Mouse (Mus musculus) embryo, embryonic 10.5 days (tissue): ENCODE data around the gene Osbpl3.

Experiments used
- DNase-seq: peaks from one replicate; pipeline ENCODE4 v3.0.0-alpha.2; 2015; ENCODE audit warnings: low spot score

The Osbpl3 gene

DNA sequence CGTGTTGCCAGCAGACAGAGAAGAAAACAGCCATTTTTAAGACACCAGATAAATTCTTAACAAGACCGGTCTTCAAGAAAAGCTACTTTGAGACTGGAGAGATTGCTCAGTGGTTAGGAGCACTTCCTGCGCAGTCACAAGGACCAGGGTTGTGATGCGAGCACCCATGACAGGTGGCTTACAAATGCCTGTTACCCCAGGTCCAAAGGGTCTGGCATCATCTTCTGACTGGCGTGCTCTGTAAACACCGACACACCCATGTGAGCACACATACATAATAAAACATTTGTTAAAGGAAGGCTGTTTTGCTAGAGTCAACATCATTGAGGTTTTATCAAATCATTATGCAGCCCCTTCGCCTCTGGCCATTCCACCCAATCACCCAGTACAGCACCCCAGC lies 176.4 kb downstream of the Osbpl3 start:
- DNase-seq: no peak

DNA sequence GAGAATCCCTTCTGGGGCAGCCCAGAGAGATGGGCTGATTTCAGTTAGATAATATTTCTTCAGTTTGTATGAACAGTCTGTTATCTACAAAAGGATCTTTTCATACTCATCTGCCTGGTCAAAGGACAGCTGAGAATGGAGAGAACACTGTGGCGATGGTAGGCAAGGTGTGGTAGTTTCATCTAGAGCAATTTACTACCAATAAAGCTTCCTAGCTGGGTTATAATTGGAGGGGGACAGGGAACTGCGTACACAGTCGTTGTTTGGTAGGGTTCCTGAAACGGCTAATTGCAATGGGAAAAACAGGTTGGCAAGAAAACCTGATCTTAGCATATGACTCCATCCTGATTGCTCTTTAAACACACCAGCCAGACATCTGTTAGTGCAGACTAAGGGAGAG lies 182.1 kb downstream of the Osbpl3 start:
- DNase-seq: no peak

- DNase-seq: no peak
Observed at GRCm38 (mm10) chr6:50273416-50273815, 182.6 kb downstream of the Osbpl3 start.

GRCm38 (mm10) chr6:50263670-50264069 lies 192.3 kb downstream of the Osbpl3 start, which contains the start of gene Gsdme:
Gsdme (minus strand) TSS chr6:50263862.
- DNase-seq: no peak

DNA sequence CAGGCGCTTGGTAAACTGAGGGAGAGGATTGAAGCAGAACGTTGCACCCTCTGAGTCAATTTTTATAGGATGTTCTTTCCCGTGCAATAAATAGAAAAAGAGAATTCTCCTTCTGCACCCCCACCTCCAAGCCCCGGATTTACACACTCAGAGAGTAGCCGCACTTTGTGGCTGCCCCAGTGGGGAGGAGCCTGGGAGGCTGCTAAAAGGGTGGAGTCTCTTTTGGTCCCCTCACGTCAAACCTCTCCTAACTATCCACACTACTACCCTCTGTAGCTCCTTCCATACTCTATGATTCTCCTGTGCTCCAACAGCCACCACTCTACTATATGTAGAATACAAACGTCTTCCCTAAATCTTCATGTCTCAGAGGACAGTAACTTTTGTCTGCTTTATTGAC lies 193.7 kb downstream of the Osbpl3 start:
- peak; percentile 23 for DNase-seq

- no peak for DNase-seq
Observed at GRCm38 (mm10) chr6:50261922-50262261, 194.1 kb downstream of the Osbpl3 start.

GRCm38 (mm10) chr6:50261201-50261921 lies 194.6 kb downstream of the Osbpl3 start:
- DNase-seq: peak; percentile 90

GRCm38 (mm10) chr6:50255356-50255755 lies 200.6 kb downstream of the Osbpl3 start:
- DNase-seq: no peak

DNA sequence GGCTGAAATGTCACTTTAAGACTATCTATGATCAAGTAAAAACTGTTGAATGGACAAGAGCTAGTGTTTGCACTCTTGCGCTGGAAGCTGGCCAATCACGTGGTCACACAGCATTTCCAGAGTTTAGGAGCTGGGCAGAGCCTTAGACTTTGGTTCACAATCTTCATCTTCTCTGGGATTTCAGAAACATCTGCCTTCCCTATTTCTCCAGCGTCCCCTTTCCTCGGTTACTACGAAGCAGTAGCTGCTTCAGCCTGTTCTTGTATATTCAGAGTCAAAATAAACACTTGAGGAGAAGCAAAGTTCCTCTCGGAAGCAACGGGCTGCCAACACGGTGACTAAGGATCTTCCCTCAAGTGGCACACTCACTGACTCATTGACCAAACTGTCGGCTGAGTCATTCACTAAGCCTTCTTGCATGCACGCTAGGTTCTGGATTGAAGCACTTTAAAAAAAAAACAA lies 201.2 kb downstream of the Osbpl3 start:
- no peak for DNase-seq

- DNase-seq: no peak
Observed at GRCm38 (mm10) chr6:50252690-50253089, 203.3 kb downstream of the Osbpl3 start.

GRCm38 (mm10) chr6:50247791-50248190 lies 208.2 kb downstream of the Osbpl3 start:
- no peak for DNase-seq

DNA sequence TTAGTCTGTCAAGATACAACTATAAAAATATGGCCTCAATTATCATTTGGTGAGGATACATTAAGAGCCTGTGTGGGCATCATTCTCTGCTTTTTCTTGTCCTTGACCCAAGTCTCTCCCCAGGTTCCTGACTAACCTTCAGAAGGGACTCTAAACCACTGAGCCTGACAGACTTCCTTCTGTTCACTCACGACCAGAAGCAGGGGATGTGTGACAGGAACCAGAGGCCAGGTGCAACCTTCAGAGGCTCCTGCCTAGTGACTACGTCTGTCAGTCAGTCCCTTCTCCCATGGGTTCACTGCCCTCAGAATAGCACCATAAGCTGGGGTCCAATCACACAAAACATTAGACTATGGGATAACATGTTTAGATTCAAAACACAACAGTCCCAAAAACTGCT lies 208.6 kb downstream of the Osbpl3 start:
- no peak for DNase-seq

- DNase-seq: no peak
Observed at GRCm38 (mm10) chr6:50244967-50245366, 211.0 kb downstream of the Osbpl3 start.

GRCm38 (mm10) chr6:50244126-50244525 lies 211.9 kb downstream of the Osbpl3 start:
- no peak for DNase-seq
